Mouse (Mus musculus): ENCODE data around the gene Atf6b. TPM values are rescaled to one million over a fixed set of nuclear protein-coding genes. Genes with fewer than 3 reads are reported as not detected.

Atf6b gene
- total RNA-seq, 1 experiment from 2014 or later = 25.1 TPM

DNA sequence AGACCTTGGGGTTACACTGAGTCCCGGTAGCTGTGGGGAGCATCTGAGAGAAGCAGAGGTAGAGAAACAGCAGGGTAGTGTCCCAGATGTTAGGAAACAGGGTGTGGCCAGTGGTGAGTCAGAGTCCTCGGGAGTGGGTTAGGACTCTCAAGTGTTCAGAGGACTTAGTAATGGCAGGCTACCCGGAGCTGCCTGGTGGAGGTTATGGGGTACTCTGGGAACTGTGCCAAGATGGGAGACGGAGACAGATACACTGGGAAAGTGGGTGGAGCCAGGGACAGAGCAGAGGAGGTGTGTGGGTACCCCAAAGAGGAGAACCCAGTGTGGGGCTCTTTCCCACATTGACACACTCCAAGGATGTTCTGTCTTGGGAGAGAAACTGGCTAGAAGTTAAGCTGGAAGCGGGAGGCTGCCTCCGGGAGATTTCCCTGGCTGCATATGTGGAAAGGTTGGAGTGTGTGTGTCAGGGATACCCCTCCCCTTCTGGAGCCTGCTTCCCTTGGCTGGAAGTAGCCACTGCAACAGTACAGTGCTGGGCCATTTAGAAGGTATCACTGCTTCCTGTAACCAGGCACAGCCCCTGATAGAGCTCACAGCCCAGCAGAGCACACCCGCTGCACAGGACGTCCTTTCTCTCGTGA is 37.4 kb downstream of the Atf6b start:
- no peak for ATAC-seq (replicated peaks; ENCODE audit: low read depth, poor library complexity, severe bottlenecking)

DNA sequence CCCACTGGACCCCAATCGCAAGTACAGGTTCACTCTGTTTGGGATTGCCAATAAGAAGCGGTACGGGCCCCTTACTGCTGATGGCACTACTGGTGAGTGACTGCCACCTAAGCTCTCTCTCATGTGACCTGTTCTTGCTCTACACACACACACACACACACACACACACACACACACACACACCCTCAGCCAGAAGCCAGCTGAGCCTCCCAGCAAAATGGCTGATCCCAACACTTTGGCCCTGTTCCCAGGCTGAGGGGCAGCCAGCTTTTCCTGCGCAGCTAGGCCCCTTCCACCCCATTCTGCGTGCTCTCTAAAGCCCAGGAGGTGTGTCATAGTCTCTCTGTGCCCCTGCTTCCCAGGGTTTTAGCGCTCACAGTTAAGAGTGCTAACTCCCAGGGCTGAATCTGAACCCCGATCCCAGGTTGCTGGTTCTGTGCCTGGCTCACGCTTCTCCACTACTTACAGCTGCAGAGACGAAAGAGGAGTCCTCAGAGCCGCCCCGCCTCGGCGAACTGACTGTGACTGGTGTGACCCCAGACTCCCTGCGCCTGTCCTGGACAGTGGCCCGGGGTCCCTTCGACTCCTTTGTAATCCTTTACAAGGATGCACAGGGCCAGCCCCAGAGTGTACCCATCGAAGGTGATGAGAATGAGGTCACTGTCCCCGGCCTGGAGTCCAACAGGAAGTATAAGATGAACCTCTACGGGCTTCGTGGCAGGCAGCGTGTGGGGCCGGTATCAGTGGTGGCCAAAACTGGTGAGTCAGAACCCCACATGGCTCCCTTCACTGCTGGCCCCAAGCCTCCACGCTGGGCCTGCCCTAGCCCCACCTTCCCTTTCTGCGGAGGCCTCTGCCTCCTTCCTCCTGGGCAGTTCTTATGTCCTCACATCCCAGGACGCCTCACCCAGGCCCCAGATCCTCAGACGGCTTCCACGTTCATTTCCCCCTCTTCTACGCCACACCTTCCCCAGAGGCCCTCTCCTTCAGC is 38.5 kb downstream of the Atf6b start:
- peak; percentile 37 for ATAC-seq (replicated peaks; ENCODE audit: low read depth, poor library complexity, severe bottlenecking)

DNA sequence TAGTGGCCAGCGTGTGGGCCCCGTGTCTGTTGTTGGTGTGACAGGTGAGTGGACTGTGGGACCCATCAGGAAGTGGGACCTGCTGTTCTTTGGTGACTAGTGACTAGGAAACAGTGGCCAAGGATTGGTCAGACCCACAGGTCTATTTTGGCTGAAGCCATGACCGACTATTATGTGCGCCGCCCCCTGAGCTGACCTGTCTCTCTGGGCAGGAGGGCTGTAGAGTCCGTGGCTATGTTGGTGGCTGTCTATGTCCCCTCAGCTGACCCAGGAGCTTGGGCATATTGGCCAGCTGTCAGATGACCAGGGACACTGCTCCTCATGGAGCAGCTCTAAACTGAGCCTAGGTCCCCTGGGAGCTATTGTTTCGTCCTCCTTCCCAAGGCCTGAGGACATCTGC is 41.9 kb downstream of the Atf6b start:
- ATAC-seq (replicated peaks; ENCODE audit: low read depth, poor library complexity, severe bottlenecking) = no peak

DNA sequence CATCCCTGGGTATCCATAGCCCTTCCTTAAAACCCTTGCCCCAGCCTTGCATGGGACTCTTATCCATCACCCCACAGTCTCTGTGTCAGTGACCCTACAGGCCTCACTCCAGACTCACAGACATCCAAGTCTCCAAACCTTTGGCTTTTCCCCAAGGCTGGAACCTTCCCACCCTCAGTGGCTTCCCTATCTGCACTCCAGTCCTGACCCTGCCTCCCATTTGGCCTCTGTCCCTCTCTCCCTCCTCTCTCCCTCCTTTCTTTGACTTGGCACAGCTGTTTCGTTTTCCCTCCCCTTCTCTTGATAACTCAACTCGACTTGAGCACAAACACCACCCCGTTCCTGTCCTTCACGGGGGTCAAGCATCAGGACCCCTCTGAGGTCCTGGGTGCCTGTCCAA is 43.5 kb downstream of the Atf6b start:
- ATAC-seq (replicated peaks; ENCODE audit: low read depth, poor library complexity, severe bottlenecking) = no peak

DNA sequence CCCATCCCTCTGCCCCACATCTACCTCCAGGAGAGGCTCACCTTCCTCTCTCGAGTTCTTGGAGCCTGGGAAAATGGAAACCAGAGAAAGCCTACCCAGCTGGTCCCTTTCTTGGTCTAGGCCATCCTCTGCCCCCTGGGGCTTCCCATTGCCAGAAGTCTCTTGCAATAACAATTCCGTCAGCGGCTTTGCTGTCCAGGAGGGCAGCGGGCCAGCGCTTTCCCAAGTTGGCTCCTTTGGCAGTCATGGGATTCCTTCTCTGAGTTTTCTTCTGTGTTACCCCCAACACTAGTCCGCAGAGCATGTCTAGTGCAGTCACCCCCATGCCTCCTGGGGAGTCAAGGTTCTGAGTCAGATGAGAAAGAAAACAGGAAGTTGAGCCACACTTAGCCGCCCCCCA is 46.0 kb downstream of the Atf6b start:
- no peak for ATAC-seq (replicated peaks; ENCODE audit: low read depth, poor library complexity, severe bottlenecking)

DNA sequence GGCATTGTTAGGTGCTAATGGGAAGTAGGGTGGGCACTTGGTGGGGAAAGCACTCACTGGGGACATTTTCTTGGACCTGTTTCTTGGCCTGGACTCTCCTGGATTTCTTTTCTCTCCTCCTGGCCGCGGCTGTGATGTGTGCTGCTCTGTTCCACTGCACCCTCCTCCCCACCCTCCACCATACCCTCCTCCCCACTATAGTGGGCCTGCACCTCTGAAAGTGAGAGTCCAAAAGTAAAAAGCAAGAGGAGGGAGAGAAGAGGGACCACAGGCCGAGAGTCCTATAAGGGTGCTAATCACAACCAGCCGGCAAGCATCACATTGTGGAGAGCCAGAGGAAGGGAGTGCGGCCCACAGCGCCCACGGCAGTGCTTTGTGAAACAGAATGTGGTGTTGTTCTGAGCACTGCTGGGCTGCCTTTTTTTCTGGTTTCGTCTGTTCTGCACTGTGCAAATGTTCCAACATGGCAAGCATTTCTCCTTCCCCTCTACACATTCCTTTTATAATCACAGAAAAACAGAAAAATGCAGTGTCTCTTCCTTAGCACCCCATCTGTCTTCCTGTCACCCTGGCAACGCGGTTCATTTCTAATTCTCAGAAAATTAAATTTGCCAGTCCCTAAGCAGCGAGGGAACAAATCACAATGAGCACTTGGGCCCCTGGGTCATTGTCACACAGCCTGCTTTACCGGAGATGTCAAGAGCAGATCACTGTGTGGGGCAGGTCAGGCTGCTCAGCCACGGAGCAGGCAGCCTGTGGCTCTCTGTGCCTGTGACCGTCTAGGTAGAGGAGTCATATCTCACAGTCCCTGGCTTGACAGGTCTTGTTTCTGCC is 52.8 kb downstream of the Atf6b start:
- ATAC-seq (replicated peaks; ENCODE audit: low read depth, poor library complexity, severe bottlenecking) = no peak

DNA sequence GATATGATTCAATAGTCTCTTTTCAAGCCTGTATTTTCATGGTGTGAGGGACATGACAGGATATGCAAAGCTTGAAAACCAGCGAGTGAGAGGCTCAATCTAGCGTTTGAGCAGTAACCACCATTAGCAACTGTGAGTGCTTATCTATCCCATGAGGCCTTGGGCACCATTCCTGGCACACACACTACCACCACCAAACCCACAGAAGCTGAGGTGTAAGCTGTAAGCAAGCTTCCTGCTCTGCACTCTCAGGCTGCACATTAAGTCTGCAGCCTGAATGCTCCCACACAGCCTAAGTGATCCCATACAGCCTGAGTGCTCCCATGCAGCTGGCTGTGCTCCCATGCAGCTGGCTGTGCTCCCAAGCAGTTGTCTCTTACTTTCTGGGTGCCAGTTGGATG is 53.7 kb downstream of the Atf6b start:
- ATAC-seq (replicated peaks; ENCODE audit: low read depth, poor library complexity, severe bottlenecking) = peak; percentile 90

Other genes with a start within 250 kb of the Atf6b start
- gene BC051142, start 248.3 kb upstream of the Atf6b start, total RNA-seq (2017) = 4.2 and 6.4 TPM in 2 replicates
- gene Btnl4, start 169.8 kb upstream of the Atf6b start, total RNA-seq (2017) = not detected in 2 replicates
- not detected in 2 replicates for gene Btnl6, start 129.8 kb upstream of the Atf6b start, total RNA-seq (2017)
- gene Notch4, start 82.9 kb upstream of the Atf6b start, total RNA-seq (2017) = 1.5 TPM in 1 of 2 replicates, not detected in the other
- gene Gpsm3, start 57.3 kb upstream of the Atf6b start, total RNA-seq (2017) = 11.3 and 22.4 TPM in 2 replicates
- gene Pbx2, start 55.9 kb upstream of the Atf6b start, total RNA-seq (2017) = 22.5 and 29.4 TPM in 2 replicates
- gene Ager, start 49.3 kb upstream of the Atf6b start, total RNA-seq (2017) = 0.73 and 1.4 TPM in 2 replicates
- 13.2 and 14.4 TPM in 2 replicates for gene Rnf5, start 43.5 kb upstream of the Atf6b start, total RNA-seq (2017)
- gene Agpat1, start 42.9 kb upstream of the Atf6b start, total RNA-seq (2017) = 17.8 and 39.7 TPM in 2 replicates
- 1.6 and 2.4 TPM in 2 replicates for gene Egfl8, start 31.2 kb upstream of the Atf6b start, total RNA-seq (2017)
- gene Ppt2, start 18.6 kb upstream of the Atf6b start, total RNA-seq (2017) = 17.4 and 21.2 TPM in 2 replicates
- gene Prrt1, start 17.6 kb upstream of the Atf6b start, total RNA-seq (2017) = not detected in 2 replicates
- 20.6 and 31.6 TPM in 2 replicates for gene Fkbpl, start 2.4 kb upstream of the Atf6b start, total RNA-seq (2017)
- gene Tnxb, start 23.4 kb downstream of the Atf6b start, total RNA-seq (2017) = not detected in 2 replicates
- 0.18 TPM in 1 of 2 replicates, not detected in the other for gene C4b, start 96.7 kb downstream of the Atf6b start, total RNA-seq (2017)
- not detected in 2 replicates for gene Cyp21a1, start 157.4 kb downstream of the Atf6b start, total RNA-seq (2017)
- 10.0 and 32.9 TPM in 2 replicates for gene Stk19, start 189.8 kb downstream of the Atf6b start, total RNA-seq (2017)
- gene Dxo, start 189.9 kb downstream of the Atf6b start, total RNA-seq (2017) = 21.2 and 27.9 TPM in 2 replicates
- gene Skiv2l, start 203.1 kb downstream of the Atf6b start, total RNA-seq (2017) = 28.9 and 33.8 TPM in 2 replicates
- 39.6 and 41.9 TPM in 2 replicates for gene Nelfe, start 203.2 kb downstream of the Atf6b start, total RNA-seq (2017)
- not detected in 2 replicates for gene Cfb, start 215.4 kb downstream of the Atf6b start, total RNA-seq (2017)
- 11.1 and 16.2 TPM in 2 replicates for gene Zbtb12, start 232.3 kb downstream of the Atf6b start, total RNA-seq (2017)
- gene Gm20547, start 234.9 kb downstream of the Atf6b start, total RNA-seq (2017) = not detected in 2 replicates

Data from common myeloid progenitor, adult 5-6 weeks (primary cell).